Mouse (Mus musculus) embryonic facial prominence, embryonic 11.5 days (tissue): ENCODE results near the gene Vipas39. TPM values are rescaled to one million over a fixed set of nuclear protein-coding genes. Genes with fewer than 3 reads are reported as not detected.

Experiments used
- microRNA-seq: library from miRNA; unstranded; fragments of <30 nt; microRNA quantifications from one replicate; pipeline ENCODE4, GENCODE M21; 2016; ENCODE audit warnings: borderline number of aligned reads
- polyA plus RNA-seq: library from polyadenylated mRNA; unstranded; fragments of >200 nt; fragmentation: Nextera tagmentation; extraction: Ambion mirVana; gene quantifications from 2 replicates; pipeline ENCODE4 v1.2.1, GENCODE M21; 2014

Gene Vipas39
- polyA plus RNA-seq, 1 experiment from 2014 or later: 62.0 TPM

Small RNA genes lying within 50 kb of the gene (microRNA-seq; reads per million reads assigned to microRNA genes)
- gene Gm47293: not detected

Other genes starting within 250 kb of the Vipas39 start
- 0.14 and 0.18 TPM in 2 replicates for gene Tmem63c, start 244.9 kb downstream of the Vipas39 start, polyA plus RNA-seq
- gene Ngb, start 163.7 kb downstream of the Vipas39 start, polyA plus RNA-seq: not detected in 2 replicates
- gene Gstz1, start 119.1 kb downstream of the Vipas39 start, polyA plus RNA-seq: 32.0 and 36.9 TPM in 2 replicates
- 14.3 and 15.1 TPM in 2 replicates for gene Pomt2, start 118.3 kb downstream of the Vipas39 start, polyA plus RNA-seq
- gene Samd15, start 66.5 kb downstream of the Vipas39 start, polyA plus RNA-seq: 0.81 and 1.4 TPM in 2 replicates
- 2.8 and 2.9 TPM in 2 replicates for gene Tmed8, start 65.8 kb downstream of the Vipas39 start, polyA plus RNA-seq
- gene Noxred1, start 27.5 kb downstream of the Vipas39 start, polyA plus RNA-seq: 0.67 and 0.72 TPM in 2 replicates
- gene Ahsa1, start 223 bp upstream of the Vipas39 start, polyA plus RNA-seq: 245 and 266 TPM in 2 replicates
- 0.34 and 0.98 TPM in 2 replicates for gene Ism2, start 33.4 kb upstream of the Vipas39 start, polyA plus RNA-seq
- gene Sptlc2, start 122.1 kb upstream of the Vipas39 start, polyA plus RNA-seq: 65.0 and 66.1 TPM in 2 replicates
- 303 and 309 TPM in 2 replicates for gene Slirp, start 177.6 kb upstream of the Vipas39 start, polyA plus RNA-seq
- gene Alkbh1, start 177.8 kb upstream of the Vipas39 start, polyA plus RNA-seq: 33.4 and 42.9 TPM in 2 replicates
- gene Snw1, start 206.0 kb upstream of the Vipas39 start, polyA plus RNA-seq: 169 and 176 TPM in 2 replicates
- not detected in 2 replicates for gene Gm5788, start 228.5 kb upstream of the Vipas39 start, polyA plus RNA-seq
- not detected in 2 replicates for gene Gm8300, start 248.1 kb upstream of the Vipas39 start, polyA plus RNA-seq